Mouse (Mus musculus): ENCODE data around the gene Kcns1.
"Not testable (repeated sequence)": the region's sequence is repeated elsewhere in the genome, so short reads cannot be mapped to it uniquely, and the experiment has no call there.

The Kcns1 gene

DNA sequence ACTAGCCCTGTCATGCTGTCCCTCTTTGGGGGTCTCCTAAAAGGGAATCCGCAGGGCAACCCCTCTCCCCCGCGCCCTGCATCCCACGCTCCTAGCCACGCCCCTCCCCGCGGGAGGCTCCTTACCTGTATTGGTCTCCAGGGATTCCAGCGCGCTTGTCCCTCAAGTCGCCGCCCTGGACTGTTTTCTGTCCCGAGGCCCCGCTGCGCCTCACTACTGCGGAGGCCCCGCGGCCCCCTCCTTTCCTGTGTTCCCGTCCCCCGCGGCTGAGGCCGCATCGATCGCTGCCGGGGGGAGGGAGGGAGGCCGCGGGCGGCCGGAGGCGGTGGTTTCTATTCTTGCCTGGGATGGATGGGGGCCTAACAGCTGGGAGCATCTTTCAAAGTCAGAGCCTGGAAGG is at the start of gene Kcns1:
TSS of gene Kcns1 (minus strand) at position 212 of the 400 bp plus-strand sequence.
- no peak for DNase-seq (ENCODE audit: low read depth, low spot score)

DNA sequence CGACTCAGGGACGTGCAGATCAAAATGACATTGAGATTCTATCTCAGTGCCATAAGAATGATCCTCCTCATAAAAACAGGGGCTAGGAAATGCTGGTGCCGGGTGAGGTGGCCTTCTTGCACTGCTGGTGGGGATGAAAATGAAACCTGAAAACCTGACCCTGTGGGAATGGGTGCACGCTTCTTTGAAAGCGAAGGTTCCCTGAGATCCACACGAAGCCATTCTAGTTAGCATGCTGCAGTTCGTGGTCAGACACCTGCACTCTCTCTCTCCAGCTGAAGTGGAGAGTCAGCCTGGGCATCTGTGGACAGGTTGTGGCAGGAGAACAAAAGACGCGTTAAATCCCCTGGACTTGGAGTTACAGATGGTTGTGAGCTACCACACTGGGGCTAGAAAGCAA is 48.4 kb upstream of the Kcns1 start:
- DNase-seq (ENCODE audit: low read depth, low spot score) = no peak

DNA sequence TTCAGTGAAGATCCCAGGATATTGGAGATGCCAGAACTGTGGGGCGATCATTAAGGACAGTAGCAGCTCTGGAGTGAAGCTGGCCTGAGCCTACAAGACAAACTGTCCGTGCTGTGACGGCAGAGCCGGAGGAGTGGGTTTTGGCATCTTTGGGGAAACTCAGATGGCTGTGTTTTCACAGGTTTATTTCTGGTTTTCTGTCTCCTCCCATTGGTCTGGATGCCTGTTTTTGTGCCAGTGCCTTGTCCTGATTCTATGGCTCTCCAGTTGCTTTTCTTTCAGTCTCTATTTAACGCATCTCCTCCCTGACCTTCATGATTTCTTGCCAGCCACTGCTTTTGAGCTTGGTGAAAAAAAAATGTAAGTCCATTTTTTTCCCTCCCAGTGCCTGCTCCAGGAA is 41.8 kb upstream of the Kcns1 start:
- no peak for DNase-seq (ENCODE audit: low read depth, low spot score)

DNA sequence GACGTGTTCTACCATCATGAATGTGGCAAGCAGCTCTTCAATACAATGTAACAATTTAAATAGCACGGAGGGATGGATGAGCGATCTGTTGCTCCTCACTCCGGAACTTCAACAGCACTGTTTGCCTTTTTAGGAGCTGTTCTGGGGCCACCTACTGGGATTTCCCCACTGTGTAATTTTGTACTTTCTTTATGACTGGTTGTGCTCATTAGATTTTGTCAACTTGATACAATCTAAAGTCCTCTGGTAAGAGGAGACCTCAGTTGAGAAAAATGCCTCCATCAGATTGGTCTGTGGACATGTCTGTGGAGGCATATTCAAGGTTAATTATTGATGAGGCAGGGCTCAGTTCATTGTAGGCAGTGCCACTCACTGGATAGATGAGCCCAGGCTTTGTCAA is 40.0 kb upstream of the Kcns1 start:
- DNase-seq (ENCODE audit: low read depth, low spot score) = no peak

DNA sequence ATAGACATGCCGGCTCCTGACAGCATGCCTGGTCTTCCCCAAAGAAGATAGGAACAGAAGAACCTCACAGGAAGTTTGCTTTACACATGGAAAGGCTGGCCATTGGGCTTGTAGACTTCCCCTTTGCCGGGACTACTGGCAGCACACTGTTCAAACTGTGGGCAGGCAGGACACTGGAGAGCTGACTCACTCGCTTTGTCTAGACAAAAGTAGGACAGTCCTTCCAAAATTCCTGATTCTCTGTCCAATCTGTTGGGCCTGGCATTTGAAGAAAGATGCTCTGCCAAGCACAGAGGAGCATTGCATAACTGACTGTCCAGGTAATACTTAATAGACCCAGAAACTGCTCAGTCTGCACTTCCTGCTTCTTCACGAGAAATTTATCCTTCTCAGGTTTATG is 35.8 kb upstream of the Kcns1 start:
- no peak for DNase-seq (ENCODE audit: low read depth, low spot score)

DNA sequence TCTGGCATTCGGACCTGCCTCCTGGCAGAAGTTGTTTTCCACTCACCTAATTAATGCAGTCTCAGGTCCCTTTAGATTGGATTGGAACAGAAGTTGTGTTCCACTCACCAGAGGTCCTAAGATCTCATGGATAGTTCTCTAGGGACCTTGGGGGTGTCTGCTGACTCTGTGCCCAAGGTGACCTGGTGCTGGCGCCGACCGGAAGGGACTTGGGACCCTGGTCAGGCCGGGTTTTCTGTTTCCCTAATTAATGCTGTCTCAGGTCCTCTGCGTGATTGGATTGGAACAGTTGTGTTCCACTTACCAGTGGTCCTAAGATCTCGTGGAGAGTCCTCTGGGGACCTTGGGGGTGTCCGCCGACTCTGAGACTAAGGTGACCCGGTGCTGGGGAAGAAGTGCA is 35.1 kb upstream of the Kcns1 start:
- not testable (repeated sequence) for DNase-seq (ENCODE audit: low read depth, low spot score)

DNA sequence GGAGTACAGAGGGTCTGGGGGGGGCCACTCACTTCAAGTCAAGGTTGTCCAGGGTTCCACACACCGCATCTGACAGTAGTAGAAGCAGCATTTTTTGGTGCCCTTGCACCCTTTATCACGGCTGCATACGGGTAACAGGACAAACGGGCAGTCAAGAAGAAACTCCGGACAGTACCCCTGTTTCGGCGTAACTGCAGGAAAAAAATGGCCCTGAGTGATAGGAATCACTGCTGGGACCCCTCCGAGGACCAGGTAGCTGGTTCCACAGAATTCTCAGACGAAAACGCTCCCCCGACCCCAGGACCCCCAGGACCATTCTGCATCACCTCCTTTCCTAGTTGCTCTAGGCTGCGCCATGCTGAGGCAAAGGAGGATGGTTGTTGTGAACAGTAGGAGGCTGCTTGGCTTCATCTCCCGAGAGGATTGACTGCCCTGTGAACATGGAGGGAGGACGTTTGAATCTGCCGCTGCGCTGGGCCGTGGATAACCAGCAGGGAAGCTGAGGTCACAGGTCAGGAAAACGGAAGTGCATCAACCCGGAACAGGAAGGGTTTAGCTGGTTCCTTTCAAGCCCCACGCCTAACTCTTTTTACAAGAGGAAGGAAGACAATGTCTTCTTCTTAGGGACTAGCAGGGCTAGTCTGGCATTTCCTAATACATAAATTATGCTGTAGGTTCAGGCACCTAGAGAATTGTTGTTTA is 28.9 kb upstream of the Kcns1 start, which contains the start of gene Wfdc15a:
TSS of gene Wfdc15a (minus strand) at position 505 of the 702 bp plus-strand sequence.
- peak; percentile 6 for DNase-seq (ENCODE audit: low read depth, low spot score)

DNA sequence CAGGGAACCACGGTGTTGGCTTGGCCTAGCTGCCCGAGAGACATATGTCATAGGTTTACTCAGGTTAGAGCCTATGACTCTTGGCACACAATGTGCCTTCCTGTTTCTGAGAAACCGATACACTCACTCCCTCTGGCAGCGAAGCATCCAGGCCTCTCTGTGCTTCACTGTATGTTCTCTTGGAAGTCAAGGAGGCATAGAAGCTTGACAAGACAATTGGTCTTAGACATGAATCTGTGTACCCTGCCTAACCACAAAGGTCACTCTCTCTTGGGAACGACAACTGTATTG is 25.7 kb upstream of the Kcns1 start:
- DNase-seq (ENCODE audit: low read depth, low spot score) = no peak

DNA sequence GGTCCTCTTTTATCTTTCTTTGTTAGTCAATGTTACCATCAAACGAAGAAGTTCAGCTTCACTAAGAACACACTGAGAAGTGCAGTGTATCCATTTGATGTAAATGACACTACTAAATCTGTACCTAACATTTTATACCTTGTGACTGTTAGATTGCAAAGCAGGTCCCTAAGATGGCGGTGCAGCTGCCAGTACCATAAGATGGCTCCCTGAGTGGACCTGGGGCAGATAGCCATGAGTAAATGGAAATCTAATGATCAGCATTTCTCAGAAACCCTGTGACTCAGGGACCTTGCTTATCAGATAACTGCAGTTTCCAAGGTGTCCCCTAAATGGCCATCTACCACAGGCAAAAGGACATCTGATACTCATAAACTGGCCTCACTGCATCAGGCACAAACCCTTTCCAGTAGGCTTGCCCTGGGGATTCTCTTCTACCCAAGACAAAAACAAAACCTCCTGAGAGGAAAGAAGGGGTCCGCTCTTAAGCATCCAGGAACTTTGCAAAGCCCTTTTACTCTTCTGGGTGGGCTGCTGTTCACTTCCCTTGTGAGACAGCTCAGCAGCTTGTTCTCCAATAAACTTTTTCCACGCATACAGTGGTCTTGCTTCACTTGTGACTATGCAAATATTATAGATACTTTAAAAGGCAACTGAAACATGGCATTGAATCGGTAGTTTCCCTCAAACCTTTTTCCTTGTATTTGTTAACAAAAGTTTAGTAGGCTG is 25.2 kb upstream of the Kcns1 start:
- no peak for DNase-seq (ENCODE audit: low read depth, low spot score)

DNA sequence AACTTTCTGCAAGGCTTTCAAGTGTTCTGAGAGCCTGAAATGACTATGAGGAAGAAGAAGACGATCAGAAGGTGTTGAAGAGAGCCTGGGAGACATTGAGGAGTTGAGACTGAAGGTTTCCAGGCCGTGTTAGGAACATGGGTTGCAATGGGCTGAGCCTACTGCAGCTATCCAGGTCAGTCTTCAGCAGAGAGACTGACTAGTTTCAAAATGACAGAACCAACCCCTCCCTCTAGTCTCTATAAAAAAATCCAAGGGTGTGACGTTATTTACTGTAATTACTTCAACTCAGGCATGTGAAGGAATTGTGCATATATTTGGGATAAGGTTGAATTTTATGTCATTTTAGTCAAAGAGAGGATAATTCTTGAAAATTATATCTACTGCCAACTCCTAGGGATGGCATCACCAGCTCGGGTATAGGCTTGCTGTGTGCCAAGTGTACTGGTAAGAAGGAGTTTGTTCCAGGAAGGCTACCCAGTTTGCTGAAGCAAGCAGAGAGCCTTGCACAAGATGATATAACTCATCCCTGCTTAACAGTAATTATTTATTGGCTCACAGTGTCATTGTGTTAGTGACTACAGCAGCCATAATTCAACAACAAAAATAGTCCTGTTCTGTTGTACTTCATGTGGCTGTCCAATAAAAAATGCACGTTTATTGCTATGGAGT is 24.2 kb upstream of the Kcns1 start:
- no peak for DNase-seq (ENCODE audit: low read depth, low spot score)

DNA sequence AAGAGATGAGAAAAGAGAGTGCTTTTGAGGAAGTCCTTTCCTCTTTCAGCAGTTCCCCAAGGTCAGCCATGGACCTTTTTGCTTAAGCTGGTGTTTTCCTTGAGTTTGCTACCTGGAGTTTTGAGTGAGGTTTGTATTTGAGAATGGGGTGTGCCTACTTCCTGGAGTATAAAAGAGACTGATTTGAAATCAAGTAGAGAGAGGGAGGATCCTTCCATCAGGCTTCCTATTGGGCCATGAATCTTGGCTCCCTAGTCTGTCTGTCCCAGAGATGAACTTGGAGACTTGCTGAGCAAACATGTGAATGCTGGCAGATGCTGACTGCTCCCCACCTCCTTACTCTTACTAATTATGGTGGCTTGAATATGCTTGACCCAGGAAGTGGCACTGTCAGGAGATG is 21.4 kb upstream of the Kcns1 start:
- DNase-seq (ENCODE audit: low read depth, low spot score) = no peak

DNA sequence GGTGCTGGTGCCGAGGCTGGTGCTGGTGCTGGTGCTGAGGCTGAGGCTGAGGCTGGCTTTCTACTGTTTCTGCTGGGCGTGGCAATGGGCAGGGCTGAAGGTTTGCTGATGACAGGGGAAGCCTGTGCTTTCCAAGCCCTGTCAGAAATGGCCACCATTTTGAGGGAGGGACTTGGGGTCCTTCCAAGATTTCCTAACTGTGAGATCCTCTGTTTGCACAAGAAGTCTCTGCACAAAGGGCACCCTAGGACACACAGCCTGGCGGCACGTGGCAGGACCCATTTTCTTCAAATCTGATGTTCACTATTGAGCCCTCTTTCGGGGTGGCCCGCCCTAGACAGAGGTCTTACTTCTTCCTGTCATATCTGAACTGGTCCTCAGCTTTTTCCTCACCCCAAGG is 19.7 kb upstream of the Kcns1 start, which contains the start of gene Wfdc12:
TSS of gene Wfdc12 (minus strand) at position 33 of the 400 bp plus-strand sequence.
- DNase-seq (ENCODE audit: low read depth, low spot score) = no peak

DNA sequence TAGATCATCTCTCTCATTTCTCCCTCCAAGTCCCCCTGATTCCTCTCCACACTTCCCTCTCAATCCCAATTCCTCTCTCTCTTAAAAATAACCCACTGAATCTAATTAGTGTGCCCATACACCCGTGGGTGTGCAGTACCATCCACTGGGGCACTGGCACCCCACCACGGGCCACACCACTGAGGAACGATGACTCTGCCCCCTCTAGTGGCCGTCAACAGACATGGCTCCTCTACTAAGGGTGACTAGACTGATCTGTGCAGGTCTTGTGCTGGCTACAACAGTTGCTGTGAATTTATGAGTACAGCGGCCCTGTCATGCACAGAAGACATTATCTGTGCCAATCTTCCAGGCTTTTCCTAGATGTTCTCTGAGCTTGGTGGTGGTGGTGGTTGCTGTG is 17.8 kb upstream of the Kcns1 start:
- peak; percentile 33 for DNase-seq (ENCODE audit: low read depth, low spot score)

DNA sequence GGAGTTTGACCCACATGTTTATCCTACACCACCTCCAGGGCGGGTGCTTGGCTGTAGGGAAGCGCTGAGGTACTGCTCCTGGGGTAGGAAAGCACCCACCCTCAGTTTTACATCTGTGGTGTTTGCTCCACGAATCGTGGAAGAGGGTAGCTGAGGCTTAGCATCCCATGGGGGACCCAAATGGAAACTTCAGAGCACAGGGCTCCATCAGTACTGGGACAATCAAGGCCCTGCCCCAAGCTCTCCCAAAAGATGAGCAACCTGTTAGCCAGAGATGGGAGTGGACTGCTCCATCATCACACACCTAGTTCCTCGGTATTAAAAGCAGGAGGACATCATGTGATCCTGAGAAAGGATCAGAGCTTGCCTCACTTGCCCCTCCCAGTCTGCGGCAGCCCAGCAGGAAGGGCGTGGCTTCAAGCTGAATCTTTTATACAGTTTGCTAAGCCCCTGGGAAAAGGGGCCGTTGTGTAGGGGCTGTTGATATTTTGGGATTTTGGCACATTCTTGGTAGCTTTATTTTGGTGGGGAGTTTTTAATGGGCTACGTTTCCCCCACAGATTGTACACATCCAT is 13.3 kb upstream of the Kcns1 start:
- peak; percentile 59 for DNase-seq (ENCODE audit: low read depth, low spot score)

DNA sequence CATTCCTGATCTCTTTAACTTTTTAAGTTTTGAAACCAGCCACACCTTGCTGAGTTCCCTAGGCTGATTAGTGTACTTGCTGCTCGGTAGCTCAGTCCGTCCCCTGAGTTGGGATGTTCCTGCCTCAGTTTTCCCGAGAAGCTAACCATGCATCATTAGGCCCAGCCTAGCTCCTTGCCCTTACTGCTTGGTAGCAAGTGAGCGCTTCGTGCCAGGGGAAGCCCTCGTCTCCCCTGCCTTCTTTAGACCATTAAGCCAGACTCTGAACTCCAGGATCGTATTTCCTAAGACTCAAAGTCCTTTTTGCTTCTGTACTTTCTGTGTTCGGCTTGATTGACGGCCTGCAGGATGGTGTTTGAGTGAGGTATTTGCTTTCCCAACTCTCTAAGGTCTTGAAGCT is 12.4 kb upstream of the Kcns1 start:
- DNase-seq (ENCODE audit: low read depth, low spot score) = no peak

DNA sequence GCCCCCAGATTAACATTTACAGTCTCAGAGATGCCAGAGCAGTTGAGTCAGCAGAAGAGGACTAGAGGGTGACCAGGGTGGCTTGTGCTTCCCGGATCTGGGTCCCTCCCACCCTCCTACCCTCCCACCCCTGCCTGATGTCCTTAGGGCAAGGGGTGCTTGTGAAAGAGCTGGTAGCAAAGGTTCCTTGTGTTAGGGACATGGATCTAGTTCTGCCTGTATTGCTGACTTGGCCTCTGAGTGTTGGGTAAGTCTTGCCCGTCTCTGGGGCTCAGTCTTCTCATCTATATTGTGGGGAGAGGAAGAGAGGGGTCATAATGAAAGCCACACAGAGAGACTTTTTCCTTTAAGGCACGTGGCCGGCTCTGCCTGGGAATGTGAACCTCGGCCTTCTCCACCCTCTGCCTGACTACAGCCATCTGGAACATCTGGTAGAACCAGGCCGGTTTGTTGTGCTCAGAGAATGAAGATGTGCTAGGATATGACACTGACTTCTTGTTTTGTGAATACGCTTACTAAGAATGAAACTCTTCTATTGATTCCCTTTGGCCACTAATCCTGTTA is 11.9 kb upstream of the Kcns1 start, which contains the start of gene Wfdc5:
TSS of gene Wfdc5 (minus strand) at position 51 of the 564 bp plus-strand sequence.
- no peak for DNase-seq (ENCODE audit: low read depth, low spot score)

DNA sequence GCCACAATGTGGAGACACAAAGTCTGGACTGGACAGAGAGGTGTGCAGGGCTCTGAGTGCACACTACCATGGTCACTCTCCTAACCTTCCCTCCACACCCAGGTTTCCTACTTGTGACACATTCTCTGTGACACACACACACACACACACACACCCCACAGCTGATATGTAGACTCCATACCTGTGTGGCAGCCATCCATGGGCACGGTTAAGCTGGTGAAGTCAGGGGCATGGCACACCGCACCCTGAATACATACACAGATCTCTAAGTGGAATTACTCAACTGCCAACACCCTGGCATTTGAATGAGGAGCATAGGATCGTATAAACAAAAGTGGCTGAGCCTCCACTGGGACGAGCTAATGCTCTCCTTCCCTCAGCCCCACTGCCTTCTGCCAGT is 9.9 kb upstream of the Kcns1 start:
- no peak for DNase-seq (ENCODE audit: low read depth, low spot score)

DNA sequence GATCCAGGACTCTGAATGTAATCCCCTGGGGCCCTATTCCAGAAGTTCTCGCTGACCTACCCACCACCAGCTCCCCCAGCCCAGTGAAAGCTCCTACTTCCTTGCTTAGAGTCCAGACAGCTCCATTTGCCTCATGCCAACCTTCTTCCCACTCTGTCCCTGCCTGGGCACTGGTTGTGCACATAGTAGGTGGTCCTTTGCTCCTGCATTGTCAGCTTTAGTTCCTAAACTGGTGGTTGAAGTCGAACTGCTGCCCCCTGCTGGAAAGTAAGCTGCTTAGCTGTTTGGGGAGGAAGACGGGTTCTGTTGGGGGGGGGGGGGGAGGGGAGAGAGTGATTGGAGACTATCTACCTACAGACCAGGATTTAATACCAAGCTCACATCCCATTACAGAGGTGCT is 9.2 kb upstream of the Kcns1 start:
- DNase-seq (ENCODE audit: low read depth, low spot score) = peak; percentile 54

DNA sequence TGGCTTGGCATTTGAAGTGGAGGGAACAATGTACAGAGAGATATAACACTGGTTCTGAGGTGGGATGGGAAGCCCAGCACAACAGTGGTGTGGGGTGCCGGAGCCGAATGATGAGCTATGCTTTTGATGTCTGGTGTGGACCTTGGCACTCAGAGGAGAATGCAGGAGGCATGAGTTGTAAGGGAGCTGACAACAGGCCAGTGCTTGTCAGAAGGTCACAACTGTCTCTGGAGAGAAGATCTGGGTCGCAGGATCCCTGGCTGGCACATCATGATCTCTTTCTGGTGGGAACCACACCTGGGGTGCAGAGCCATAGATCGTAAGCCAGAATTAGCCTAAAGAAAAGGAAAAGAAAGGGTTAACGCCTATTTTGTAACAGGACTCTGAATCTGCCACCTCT is 6.9 kb upstream of the Kcns1 start:
- no peak for DNase-seq (ENCODE audit: low read depth, low spot score)

DNA sequence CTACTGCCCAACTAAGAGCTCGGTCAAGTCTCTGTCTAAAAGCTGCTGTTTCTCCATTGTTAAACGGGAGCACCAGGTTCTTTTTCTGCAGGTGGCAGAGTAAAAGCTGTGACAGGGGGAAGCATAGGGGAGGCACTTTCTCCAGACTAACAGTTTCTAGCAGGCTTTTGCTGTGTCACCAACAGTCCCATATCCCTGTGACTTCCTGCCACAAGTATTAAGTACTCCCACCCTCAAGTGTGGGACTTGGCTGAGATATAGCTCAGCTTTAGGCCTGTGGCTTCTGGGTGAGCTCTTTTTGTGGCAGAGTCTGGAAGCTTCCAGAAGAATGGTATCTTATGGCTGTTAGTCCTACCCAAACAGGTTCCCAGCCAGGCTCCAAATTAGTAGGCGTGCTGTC is 4.9 kb upstream of the Kcns1 start:
- no peak for DNase-seq (ENCODE audit: low read depth, low spot score)

DNA sequence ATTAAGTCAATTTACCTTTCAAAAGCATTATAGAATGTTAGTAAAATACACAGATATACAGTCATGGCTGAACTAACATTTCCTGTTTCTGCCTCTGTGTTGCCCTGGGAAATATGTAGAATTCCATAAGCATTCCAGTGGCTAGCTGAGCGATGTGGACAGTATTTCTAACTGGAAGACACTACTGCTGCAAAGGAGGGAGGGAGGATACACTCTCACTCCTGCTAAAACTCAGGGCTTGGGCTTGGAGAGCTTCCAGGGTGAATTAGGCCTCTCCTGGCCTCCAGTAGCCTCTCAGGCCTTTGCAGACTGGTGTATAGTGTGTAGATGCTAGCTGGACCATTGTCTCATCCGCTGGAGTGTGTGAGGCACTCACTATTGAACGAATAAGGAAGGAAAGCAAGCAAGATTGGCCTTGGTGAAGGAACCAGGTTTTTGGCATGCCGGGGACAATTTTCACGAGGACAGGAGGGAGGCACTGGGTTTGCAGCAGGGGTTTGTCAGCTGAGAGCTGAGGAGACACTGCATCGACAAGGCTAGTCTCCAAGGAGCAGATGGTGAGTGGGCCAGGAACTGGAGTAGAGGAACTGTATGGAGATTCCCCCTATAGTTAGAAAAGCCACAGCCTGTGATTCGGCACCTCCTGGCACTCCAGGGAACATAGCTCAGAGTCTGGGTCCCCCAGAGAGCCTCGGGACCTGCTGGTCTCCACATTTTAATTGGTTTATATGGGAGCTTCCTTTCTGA is 3.9 kb upstream of the Kcns1 start:
- no peak for DNase-seq (ENCODE audit: low read depth, low spot score)

Data from ZHBTc4 (cell line).